Mouse (Mus musculus): ENCODE measurements around the gene Gm28053.

Gm28053 gene

GRCm38 (mm10) chr6:48742422-48743351, 24.3 kb downstream of the Gm28053 start:
- peak; percentile 90 for DNase-seq

GRCm38 (mm10) chr6:48745490-48745889, 27.1 kb downstream of the Gm28053 start:
- no peak for DNase-seq

- peak; percentile 70 for DNase-seq
These were observed 27.8 kb downstream of the Gm28053 start, which contains the start of gene Gimap5 for GRCm38 (mm10) chr6:48745959-48746889. Gene Gimap5, plus strand, starts transcription at chr6:48746197.

GRCm38 (mm10) chr6:48747091-48747966, 28.9 kb downstream of the Gm28053 start:
- DNase-seq = peak; percentile 37

- no peak for DNase-seq
These were observed 45.3 kb downstream of the Gm28053 start for GRCm38 (mm10) chr6:48763567-48764270.

GRCm38 (mm10) chr6:48764496-48764895, 46.1 kb downstream of the Gm28053 start:
- peak; percentile 46 for DNase-seq

- DNase-seq = no peak
These were observed 49.9 kb downstream of the Gm28053 start for GRCm38 (mm10) chr6:48768178-48768869.

GRCm38 (mm10) chr6:48768933-48769332, 50.5 kb downstream of the Gm28053 start:
- DNase-seq = no peak

GRCm38 (mm10) chr6:48770696-48771095, 52.3 kb downstream of the Gm28053 start, which contains the start of gene Gimap3:
Gene Gimap3, minus strand, starts transcription at chr6:48770851.
- no peak for DNase-seq

GRCm38 (mm10) chr6:48772030-48772429, 53.6 kb downstream of the Gm28053 start:
- peak; percentile 83 for DNase-seq

- no peak for DNase-seq
These were observed 66.0 kb downstream of the Gm28053 start for GRCm38 (mm10) chr6:48784406-48784805.

- peak; percentile 51 for DNase-seq
These were observed 66.8 kb downstream of the Gm28053 start for GRCm38 (mm10) chr6:48785189-48785588.

- no peak for DNase-seq
These were observed 67.2 kb downstream of the Gm28053 start for GRCm38 (mm10) chr6:48785601-48786000.

GRCm38 (mm10) chr6:48787867-48788266, 69.5 kb downstream of the Gm28053 start:
- DNase-seq = no peak

GRCm38 (mm10) chr6:48801897-48802296, 83.5 kb downstream of the Gm28053 start:
- DNase-seq = no peak
